Mouse (Mus musculus): Measurements from ENCODE around the gene Hmg20b. TPM values are rescaled to one million over a fixed set of nuclear protein-coding genes. Genes with fewer than 3 reads are reported as not detected.

The Hmg20b gene
- total RNA-seq, 2 experiments from 2014 or later: 88.9 to 92.3 TPM

DNA sequence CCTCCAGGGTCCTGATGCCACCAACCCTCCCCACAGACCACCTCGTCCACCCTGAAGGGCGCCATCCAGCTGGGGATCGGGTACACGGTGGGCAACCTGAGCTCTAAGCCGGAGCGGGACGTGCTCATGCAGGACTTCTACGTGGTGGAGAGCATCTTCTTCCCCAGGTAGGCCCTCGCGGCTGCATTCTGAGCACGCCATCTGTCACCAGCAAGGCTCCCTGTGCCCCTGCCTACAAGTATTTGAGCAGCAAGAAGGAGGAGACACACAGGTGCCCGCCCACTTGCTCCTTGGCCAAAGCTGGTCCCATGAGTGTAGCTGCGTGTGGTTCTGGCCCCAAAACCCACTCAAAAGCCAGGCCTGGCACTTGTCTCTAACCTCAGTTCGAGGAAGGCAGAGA is 44.6 kb downstream of the Hmg20b start:
- DNase-seq: no peak

DNA sequence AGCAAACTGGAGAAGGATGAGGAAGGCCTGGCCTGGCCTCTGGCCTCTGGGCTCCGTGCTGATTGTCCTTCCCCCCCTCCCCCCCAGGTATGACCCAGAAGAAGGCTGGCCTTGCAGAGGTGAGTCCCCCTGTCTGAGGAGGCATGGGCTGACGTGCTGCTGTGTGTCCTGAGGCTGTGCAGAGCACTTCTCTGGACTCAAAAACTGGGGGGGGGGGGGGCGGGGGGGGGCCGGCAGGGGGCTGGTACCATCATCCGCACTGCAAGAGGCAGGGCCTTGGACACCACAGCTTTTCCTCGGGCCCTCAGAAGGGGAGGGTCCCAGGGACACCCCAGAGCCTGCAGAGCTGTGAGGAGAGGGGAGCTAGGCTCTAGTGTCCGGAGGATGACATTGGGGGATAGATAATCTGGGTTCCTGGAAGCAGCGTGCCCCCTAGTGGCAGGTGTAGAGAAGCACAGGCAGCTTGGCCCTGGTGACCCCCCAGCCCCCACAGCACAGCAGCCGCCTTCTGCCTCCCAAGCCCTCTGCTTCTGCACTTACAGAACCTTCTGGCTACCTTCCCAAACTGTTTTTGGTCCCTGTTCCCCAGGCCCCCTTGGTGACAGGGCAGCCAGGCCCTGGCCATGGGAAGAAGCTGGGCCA is 45.6 kb downstream of the Hmg20b start:
- DNase-seq: peak; percentile 48 to 71

DNA sequence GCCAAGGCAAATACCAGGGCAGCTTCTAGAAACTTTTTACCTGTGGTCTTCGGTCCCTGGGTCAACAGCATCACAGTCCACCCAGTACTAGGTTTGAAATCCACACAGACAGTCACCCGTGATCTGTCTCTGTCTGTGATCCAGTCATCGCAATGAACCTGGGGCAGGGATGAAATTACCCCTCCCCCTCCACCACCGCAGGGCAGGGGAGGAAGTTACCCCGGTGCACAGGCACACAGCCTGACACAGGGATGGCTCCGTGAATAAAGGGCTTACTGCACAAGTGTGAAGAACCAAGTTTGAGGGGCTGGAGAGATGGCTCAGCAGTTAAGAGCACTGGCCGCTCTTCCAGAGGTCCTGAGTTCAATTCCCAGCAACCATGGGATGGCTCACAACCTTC is 46.5 kb downstream of the Hmg20b start:
- no peak for DNase-seq

DNA sequence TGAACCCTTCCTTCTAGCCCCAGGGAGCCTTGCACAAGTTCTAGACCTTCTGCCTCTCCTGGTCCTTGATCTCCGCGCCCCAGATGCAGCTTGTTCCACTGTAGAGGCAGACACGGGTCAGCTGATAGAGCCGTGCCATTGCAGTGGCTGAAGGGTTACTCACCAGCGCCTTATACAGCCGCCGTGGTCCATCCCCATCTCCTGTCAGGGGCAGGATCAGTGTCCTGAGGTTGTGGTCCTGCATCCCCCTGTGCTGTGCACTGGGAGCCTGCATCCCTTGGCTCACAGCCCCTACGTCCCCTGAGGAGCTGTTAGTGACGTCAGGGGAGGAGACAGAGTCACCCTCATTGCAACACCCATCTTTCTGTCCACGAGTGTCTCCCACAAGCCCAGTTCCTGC is 47.0 kb downstream of the Hmg20b start:
- DNase-seq: no peak

DNA sequence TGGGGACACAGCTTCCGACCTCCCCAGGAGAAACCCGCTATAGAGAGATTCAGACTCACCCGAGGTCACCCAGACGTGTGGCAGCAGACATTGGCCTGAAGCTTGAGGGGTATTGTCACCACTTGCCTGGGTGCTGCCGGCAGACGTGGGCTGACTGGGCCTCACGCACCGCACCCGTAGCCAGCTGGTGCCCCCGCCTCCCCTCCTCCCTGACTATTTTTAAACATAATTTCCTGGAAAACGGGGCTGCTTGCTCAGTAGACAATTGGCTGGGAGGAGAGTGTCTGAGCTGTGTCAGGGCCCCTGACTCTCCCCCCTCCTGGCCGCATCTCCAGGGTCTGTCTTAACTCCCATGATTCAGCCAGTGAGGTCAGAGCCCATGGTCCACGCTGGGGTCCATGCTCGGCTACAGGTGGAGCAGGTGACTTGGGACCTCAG is 47.5 kb downstream of the Hmg20b start:
- DNase-seq: peak in 1 of 2 experiments; percentile 42

DNA sequence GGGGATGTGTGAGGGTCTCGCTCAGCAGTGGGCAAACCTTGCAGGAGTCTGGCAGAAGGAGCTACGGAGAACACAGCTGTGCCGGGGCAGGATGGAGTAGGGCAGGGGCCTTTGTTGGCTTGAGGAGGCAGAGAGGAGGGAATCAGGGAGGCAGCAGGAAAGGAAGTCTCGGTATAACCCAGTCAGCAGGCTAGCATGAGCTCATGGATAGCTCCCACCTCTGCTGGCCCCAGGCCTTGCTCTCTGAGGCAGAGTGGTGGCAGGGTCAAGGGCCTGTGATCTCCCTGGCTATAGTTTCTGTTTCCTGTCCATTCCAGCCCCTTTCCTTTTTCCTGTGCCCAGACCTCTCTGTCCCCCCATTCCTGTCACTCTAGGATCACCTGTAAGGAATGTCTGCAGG is 48.0 kb downstream of the Hmg20b start:
- peak in 1 of 2 experiments; percentile 45 for DNase-seq

DNA sequence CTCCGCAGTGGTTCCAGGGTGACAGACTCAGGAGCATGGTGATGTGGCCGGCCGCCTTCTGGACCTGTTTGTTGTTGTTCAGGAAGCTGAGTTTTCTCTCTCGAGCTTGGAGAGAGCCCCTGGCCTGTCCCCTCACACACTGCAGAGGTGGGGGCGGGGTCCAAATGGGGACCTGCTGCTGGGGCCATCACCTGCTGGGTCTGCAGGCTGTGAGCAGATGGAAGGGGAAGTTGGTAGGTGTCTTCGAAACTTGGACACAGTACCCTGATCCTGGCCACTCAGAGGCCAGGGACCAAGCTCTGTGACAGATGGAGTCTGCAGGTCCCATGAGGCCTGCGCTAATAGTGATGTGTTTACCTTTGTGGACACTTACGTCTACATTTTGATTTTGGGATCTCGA is 49.0 kb downstream of the Hmg20b start:
- no peak for DNase-seq

DNA sequence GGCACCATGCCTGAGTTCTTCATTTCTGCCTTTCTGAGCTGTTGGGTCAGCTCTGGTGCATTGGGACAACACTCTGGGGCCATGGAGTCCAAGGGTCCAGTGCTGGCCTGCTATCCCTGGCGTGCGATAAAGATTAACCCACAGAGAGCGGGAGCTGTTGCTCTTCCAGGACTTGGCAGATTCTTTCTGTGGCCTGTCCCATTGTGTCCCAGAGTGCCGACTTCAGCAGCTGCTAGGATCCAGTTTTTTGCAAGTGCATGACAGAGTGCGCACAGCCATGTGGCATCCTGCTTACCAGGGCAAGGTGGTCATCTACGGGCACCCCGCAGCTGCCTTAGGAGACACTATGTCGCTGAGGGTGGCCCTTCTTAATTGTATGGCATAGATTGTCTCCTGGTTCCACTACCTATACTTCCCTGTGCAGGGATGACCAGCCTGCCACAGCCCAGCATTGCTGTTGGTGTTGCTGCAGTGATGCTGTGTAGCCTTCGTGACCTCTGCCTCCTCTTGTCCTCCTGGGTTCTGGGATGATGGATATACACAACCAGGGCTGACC is 49.9 kb downstream of the Hmg20b start:
- DNase-seq: no peak

DNA sequence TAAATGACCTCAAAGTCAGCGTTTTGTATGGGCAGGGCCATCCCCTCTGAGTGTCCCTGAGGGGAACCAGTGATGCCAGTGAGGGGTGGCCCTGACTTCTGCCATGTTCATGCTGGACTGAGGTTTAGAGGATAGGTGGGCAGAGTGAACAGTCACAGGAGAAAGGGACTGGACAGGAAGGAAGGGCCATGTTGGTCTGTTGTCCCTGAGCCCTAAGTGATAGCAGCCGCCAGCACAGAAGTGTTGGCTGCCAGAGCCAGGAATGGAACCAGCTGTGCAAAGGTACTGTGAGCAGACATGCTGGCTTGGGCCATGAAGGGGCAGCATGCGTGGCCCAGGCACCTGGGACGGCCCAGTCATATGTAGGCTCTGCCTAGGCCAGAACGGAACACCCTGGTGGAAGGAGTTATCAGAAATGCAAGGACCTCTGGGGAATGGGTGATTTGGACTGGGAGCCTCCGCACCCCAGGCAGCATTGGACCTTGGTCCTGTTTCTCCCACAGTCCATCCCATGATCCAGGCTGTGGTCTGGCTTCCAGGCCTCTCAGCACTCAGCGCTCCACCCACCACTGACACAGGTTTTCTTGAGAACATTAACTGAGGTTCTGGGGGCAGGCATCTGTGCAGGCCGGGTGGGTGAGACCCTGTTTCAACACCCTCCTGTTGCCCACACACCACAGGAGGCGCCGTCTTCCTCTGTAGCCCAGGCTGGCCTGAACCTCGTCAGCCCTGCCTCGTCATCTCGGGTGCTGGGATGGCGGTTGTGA is 50.5 kb downstream of the Hmg20b start:
- no peak for DNase-seq

DNA sequence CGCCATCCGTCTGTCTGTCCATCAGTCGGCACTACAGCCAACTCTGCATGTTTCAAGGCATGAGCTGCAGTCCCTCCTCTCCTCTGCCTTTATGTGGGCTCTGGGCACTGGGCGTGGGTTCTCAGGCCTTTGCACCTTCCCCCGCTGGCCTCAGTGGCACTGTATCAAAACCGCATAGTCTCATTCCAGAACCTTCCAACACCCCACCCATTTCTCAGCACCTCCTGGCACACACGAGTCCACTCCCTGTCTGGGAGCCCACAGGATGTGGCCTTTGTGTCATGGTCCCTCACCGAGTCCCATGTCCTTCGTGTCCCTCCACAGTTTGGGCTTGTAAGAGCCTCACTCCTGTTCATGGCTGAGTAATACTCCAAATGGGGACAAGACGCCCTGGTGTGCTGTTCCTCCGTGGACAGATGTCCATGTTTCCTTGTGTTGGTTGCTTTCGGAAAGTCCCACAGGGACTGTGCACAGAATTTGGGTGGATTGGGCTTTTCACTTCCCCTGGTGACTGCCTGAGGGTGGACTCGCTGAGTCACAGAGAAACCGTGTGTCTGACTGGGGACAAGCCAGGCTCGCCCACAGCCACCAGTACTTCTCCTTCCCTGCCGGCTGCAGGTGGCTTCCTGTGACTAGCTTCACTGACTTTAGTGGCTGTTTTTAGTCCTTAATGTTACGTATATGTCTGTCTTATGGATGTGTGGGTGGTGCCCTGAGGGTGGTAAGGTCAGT is 51.7 kb downstream of the Hmg20b start:
- DNase-seq: no peak

DNA sequence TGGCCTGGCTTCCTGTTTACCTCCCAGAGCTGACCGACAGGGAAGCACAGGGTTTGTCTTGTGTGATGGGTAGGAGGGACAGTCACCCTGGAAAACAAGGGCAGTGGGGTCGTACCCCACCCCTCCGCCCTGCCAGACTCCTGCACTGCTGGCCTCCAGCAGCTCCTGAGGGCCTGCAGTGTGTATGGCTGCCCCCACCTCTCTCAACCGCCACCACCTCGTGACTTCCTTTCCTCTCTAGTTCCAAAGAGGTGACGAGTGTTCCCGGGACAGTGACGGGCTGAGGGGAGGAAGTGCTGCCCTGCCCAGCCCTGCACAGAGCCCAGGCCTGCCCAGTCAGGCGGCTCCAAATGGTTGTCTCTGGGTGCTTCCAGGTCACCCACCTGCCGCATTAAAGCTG is 52.4 kb downstream of the Hmg20b start:
- DNase-seq: peak; percentile 55 to 61

DNA sequence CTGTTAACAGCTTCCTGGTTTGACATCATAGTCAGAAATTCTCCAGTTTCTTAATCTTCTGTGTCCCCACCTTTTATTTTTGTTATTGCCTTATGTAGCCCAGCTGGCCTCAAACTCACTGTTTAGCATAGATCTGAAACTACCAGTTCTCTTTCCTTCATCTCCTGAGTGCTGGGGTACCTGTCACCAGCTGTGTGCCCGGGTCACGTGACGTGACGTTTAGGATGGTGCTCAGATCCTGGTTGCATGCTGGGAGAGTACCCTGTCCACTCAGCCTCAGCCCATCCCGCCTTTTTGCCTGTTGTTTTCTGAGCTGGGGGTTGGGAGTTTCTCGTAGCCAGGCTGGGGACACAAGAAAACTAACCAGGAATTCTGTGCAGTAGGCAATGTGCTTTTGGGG is 53.0 kb downstream of the Hmg20b start:
- DNase-seq: no peak

Small RNA genes lying within 50 kb of the gene (microRNA-seq; reads per million reads assigned to microRNA genes)
- gene Mir6913: not detected

Other genes with a start within 250 kb of the Hmg20b start
- gene Map2k2, start 244.6 kb downstream of the Hmg20b start, total RNA-seq (2021): 100 to 1,000 TPM; 178 to 186 TPM
- gene Zbtb7a, start 215.3 kb downstream of the Hmg20b start, total RNA-seq (2021): 10 to 100 TPM; 69.9 to 84.0 TPM
- gene Pias4, start 182.6 kb downstream of the Hmg20b start, total RNA-seq (2021): 10 to 100 TPM; 26.7 to 28.2 TPM
- gene Eef2, start 173.8 kb downstream of the Hmg20b start, total RNA-seq (2021): 1,000 to 10,000 TPM; 1,540 to 1,602 TPM
- gene Dapk3, start 167.5 kb downstream of the Hmg20b start, total RNA-seq (2021): 10 to 100 TPM; 77.1 to 78.2 TPM
- gene 4930442H23Rik, start 166.6 kb downstream of the Hmg20b start, total RNA-seq (2021): not detected
- gene Nmrk2, start 148.4 kb downstream of the Hmg20b start, total RNA-seq (2021): not detected
- 1 to 10 TPM; 1.5 to 2.6 TPM for gene Atcay, start 119.6 kb downstream of the Hmg20b start, total RNA-seq (2021)
- 10 to 100 TPM in 1 of 2 experiments, 1 to 10 TPM in 1; 9.2 to 14.2 TPM for gene Zfr2, start 117.3 kb downstream of the Hmg20b start, total RNA-seq (2021)
- gene Matk, start 97.5 kb downstream of the Hmg20b start, total RNA-seq (2021): under 1 TPM; 0.36 to 0.86 TPM
- 100 to 1,000 TPM; 121 to 141 TPM for gene Mrpl54, start 83.5 kb downstream of the Hmg20b start, total RNA-seq (2021)
- gene Apba3, start 83.5 kb downstream of the Hmg20b start, total RNA-seq (2021): 100 to 1,000 TPM in 1 of 2 experiments, 10 to 100 TPM in 1; 78.8 to 109 TPM
- gene Tjp3, start 58.9 kb downstream of the Hmg20b start, total RNA-seq (2021): under 1 TPM; 0.23 to 0.26 TPM
- 10 to 100 TPM; 37.2 to 40.9 TPM for gene Pip5k1c, start 57.5 kb downstream of the Hmg20b start, total RNA-seq (2021)
- gene Cactin, start 29.4 kb downstream of the Hmg20b start, total RNA-seq (2021): 10 to 100 TPM; 37.9 to 39.1 TPM
- gene Tbxa2r, start 21.7 kb downstream of the Hmg20b start, total RNA-seq (2021): 10 to 100 TPM; 53.2 to 53.9 TPM
- 1 to 10 TPM; 3.5 to 7.7 TPM for gene Gipc3, start 7.2 kb downstream of the Hmg20b start, total RNA-seq (2021)
- gene Mfsd12, start 7.0 kb upstream of the Hmg20b start, total RNA-seq (2021): 10 to 100 TPM; 16.7 to 22.7 TPM
- 1 to 10 TPM; 1.0 to 3.1 TPM for gene 4930404N11Rik, start 15.3 kb upstream of the Hmg20b start, total RNA-seq (2021)
- gene Fzr1, start 28.0 kb upstream of the Hmg20b start, total RNA-seq (2021): 10 to 100 TPM; 37.8 to 49.0 TPM
- 10 to 100 TPM; 48.9 to 54.0 TPM for gene Dohh, start 33.9 kb upstream of the Hmg20b start, total RNA-seq (2021)
- 1 to 10 TPM; 1.1 to 1.7 TPM for gene Gm48551, start 34.0 kb upstream of the Hmg20b start, total RNA-seq (2021)
- gene Gm48552, start 38.5 kb upstream of the Hmg20b start, total RNA-seq (2021): 1 to 10 TPM in 1 of 2 experiments, not detected in 1; 1.5 TPM
- gene Smim24, start 42.6 kb upstream of the Hmg20b start, total RNA-seq (2021): 1 to 10 TPM; 1.2 to 1.6 TPM
- 100 to 1,000 TPM in 1 of 2 experiments, 10 to 100 TPM in 1; 93.2 to 114 TPM for gene Nfic, start 105.2 kb upstream of the Hmg20b start, total RNA-seq (2021)
- 1 to 10 TPM in 1 of 2 experiments, under 1 TPM in 1; 0.20 to 1.2 TPM for gene Celf5, start 132.2 kb upstream of the Hmg20b start, total RNA-seq (2021)
- gene Ncln, start 145.9 kb upstream of the Hmg20b start, total RNA-seq (2021): 100 to 1,000 TPM; 123 to 125 TPM
- gene S1pr4, start 149.7 kb upstream of the Hmg20b start, total RNA-seq (2021): 1 to 10 TPM; 1.1 to 1.2 TPM
- 1 to 10 TPM; 1.0 to 1.3 TPM for gene Gna15, start 173.7 kb upstream of the Hmg20b start, total RNA-seq (2021)
- gene Gna11, start 194.7 kb upstream of the Hmg20b start, total RNA-seq (2021): 10 to 100 TPM; 79.2 to 84.2 TPM
- gene Aes, start 209.0 kb upstream of the Hmg20b start, total RNA-seq (2021): 1,000 to 10,000 TPM in 1 of 2 experiments, 100 to 1,000 TPM in 1; 897 to 1,114 TPM
- 10 to 100 TPM; 30.1 to 65.0 TPM for gene Tle2, start 224.1 kb upstream of the Hmg20b start, total RNA-seq (2021)

Data from adrenal gland, postnatal 36 days (tissue).